Mouse (Mus musculus): ENCODE results near the gene Atp11b. TPM values are rescaled to one million over a fixed set of nuclear protein-coding genes. Genes with fewer than 3 reads are reported as not detected.

Atp11b gene
- polyA plus RNA-seq, 1 experiment from 2014 or later: 27.3 TPM

- TF ChIP-seq CTCF (IDR thresholded peaks at IDR 0.05; ENCODE audit: low read depth): no peak
- Histone ChIP-seq H3K4me1 (replicated peaks; ENCODE audit: control insufficient read depth, insufficient read depth, low read length) (no peaks in the 10 kb centered on the region), H3K9ac (ENCODE audit: low read depth, low read length) (no peak overlapping the region), H3K4me2 (replicated peaks; ENCODE audit: low read depth) (no peak overlapping the region), H3K9me3 (ENCODE audit: control insufficient read depth) (no peaks in the 10 kb centered on the region), H3K36me3 (ENCODE audit: control insufficient read depth, insufficient read depth) (peaks cover 18% of the 10 kb centered on the region), H3K27ac (ENCODE audit: low read depth, low read length) (no peak overlapping the region; the same call in 1 of the 2 replicates), H3K27me3 (replicated peaks; ENCODE audit: control insufficient read depth, insufficient read depth, low read length) (no peaks in the 10 kb centered on the region), H3K4me3 (ENCODE audit: low read depth, low read length) (no peak overlapping the region)
- WGBS: 97% methylated on average over 5 of the region's 5 CpGs
- no peak for ATAC-seq
Observed at GRCm38 (mm10) chr3:35900555-35901204, 146.8 kb downstream of the Atp11b start.

Other genes starting within 250 kb of the Atp11b start
- gene Dcun1d1, start 183.3 kb downstream of the Atp11b start, polyA plus RNA-seq (2015; fragmentation: Nextera tagmentation; extraction: Ambion mirVana): 61.7 and 64.8 TPM in 2 replicates
- 23.5 and 27.7 TPM in 2 replicates for gene Mccc1, start 246.6 kb downstream of the Atp11b start, polyA plus RNA-seq (2015; fragmentation: Nextera tagmentation; extraction: Ambion mirVana)